Mouse (Mus musculus) cerebellum, adult (tissue): ENCODE results near the gene Miga2.
A peak's percentile ranks its signal among the peaks of the same experiment; 100 is the strongest.

Source experiments
- ATAC-seq: cut with Nextera tagmentation; 2 replicates; pipeline ENCODE4 v1.9.2; 2017; ENCODE audit warnings: mild to moderate bottlenecking, moderate library complexity, mixed read lengths; ENCODE audit not compliant: insufficient number of reproducible peaks, low FRiP score, low TSS enrichment

Gene Miga2

GRCm38 (mm10) chr2:30392577-30393369 is 28.7 kb downstream of the Miga2 start:
- peak; percentile 16; the same call in 1 of the 2 replicates for ATAC-seq

DNA sequence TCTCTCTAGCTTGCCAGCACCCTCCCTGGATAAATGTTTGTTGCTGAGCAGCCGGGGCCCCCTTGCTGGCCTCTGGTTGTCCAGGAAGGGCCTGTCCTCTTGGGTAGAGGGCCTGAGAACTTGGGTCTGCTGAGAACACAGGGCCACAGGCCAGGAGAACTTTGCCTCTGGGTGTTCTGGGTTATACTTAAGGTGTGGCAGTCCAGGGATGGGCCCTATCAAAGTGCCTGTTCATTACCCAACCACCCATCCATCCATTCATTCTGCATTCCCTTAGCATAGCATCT is 29.3 kb downstream of the Miga2 start:
- no peak for ATAC-seq

DNA sequence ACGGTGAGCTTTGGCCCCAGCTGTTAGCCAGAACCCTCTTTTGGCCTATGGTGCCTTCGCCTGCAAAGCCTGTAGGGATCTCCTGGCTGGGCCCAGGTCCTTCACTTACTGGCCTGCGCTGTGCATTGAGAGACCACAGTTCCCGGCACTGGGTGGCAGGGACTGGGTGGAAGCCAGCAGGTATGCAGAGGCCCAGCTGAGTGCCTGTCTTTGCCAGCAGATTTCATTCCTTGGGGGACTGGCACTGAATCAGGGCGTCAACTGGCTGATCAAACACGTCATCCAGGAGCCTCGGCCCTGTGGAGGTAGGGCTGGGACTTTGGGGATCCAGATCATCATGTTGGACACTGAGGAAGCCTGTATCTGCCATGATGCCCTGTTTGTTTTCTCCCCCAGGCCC is 31.7 kb downstream of the Miga2 start:
- ATAC-seq: no peak

DNA sequence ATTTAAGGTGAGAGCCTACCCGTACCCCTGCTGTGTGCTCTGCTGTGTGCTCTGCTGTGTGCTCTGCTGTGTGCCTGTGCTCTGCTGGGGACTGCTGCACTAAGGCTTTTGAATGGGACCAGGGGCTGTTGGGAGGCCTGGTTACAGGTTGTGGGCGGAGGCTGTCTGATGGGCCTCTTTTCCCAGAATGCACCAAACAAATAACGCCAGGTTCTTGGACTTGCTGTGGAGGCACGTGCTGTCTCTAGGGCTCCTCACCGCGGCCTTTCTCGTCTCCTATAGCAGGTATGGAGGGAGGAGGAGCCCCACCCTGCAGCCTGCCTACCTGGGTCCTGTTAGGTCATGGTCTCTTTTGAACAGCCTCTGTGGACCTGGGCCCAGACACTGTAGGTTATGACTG is 32.2 kb downstream of the Miga2 start:
- ATAC-seq: no peak

DNA sequence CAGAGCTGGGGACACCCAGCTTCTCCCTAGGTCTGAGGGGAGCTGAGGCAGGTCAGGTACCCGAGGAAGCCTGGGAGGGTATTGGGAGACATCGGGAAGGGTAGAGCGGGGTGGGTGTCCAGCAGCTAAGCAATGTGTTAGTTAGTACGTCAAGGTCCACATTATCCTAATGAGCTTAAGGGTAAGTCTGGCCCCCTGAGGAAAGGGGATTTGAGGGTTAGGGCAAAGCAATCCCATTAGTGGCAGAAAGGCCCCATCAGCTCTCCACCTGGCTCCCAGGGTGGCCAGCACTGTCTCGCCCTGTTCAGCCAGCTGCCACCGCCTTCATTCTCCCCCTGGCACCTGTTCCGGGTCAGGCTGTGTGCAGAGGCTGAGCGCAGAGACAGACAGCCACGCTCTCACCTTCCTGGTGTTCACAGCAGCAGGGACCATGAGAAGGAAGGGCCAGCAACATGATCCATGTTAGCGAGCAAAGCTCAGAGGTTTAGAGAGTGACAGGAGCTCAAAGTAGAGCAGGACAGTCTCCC is 34.0 kb downstream of the Miga2 start:
- ATAC-seq: no peak

DNA sequence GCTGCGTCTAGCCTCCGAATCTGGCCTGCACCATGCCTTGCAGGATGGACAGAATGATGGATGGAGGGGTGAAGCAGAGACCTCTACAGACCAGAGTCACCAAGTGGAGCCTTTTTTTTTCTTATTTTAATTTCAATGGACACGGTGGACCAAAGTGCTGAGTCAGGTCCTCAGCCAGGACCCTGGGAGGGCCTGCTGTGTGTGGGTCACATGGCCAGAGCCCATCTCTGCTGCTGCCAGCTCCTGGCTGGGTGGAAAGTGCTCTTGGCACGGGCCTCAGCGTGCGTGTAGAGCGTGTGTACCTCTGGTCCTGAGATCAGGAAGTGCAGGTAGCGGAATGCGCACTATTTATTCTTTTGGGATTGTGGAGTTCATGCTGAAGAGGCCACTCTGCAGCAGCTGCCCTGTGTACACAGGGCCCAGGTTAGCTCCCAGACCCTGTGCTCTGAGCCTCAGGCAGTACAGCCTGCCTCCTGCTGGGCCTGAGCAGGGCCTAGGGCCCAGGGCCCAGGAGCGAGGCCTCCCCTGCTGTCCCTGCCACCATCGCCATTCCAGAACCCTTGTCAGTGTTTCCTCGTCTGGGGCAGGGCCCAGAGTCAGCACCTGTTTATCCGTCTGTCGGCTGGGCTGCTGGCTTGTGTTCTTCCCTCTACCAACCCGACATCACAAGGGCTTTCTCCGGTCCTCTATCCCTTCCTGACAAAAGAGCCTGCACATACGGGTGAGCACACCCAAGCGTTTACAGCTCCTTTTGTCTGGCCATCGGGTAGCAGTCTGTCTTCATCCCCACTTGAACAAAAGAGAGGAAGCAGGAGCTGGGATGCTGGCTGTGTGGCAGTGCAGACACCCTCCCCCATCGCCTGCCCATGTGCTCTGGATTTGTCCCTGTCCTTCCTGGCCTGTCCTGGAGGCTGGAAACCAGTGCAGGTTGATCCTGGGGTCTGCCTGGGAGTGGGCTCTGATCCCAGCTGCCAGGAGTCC is 35.4 kb downstream of the Miga2 start:
- peak; percentile 62; the same call in 1 of the 2 replicates for ATAC-seq

DNA sequence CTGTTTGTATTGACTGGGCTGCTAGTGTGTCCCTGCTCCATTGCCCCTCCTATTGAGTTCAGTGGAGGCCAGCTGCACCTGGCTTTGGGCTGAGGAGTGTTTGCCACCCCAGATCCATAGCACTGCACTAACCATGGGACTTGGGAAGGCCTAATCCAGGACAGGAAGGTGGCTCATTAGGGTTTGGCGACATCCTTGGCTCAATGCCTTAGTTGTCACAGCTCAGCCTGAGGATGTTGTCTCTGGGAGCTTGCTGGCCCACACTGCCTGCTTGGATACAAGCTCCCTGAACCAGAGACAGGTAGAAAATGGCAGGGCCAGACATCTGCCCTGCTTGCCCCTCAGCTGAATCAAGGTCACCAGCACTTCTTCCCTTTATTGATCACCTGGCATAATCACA is 37.5 kb downstream of the Miga2 start:
- no peak for ATAC-seq

DNA sequence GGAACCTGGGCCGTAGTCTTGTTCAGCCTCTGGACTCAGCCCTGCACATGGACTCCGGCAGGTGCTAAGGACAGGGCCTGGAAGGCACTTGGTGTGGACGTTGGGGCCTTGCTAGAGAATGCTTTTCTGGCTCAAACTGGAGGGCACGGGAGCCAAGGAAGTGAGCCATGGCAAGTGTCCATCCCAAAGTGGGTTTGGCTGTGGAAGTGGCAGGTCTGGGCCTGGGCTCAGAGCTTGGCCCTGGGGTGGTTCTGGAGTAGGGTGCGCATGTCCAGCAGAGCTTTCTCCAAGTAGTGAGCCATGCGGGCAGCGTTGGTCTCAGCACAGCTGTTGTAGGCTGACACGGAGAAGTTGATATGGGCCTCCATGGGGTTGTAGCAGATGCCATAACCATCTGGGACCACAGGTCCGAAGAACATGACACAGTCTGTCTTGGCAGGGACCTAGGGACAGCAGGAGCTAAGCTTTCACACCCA is 38.4 kb downstream of the Miga2 start:
- ATAC-seq: no peak

GRCm38 (mm10) chr2:30402843-30403242 is 38.8 kb downstream of the Miga2 start:
- ATAC-seq: no peak

DNA sequence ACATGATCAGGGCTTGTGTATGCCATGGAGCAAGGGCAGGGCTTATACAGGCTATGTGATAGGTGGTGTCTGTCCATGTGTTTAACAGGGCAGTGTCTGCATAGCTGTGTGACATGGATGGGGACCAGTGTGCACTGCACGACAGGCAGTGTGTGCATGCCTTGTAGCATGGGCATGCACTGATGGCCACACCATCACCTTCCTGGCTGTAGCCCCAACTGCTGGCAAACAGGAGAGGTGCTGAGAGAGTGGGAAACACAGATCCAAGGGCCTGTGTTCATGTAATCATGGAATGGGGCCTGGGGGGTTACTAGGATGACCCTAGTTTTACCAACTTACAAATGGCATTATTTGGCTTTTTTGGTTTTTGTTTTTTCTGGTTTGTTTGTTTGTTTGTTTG is 39.8 kb downstream of the Miga2 start:
- no peak for ATAC-seq

- no peak for ATAC-seq
These were observed 43.2 kb downstream of the Miga2 start for GRCm38 (mm10) chr2:30407221-30407620.

GRCm38 (mm10) chr2:30407778-30408177 is 43.7 kb downstream of the Miga2 start:
- ATAC-seq: no peak

DNA sequence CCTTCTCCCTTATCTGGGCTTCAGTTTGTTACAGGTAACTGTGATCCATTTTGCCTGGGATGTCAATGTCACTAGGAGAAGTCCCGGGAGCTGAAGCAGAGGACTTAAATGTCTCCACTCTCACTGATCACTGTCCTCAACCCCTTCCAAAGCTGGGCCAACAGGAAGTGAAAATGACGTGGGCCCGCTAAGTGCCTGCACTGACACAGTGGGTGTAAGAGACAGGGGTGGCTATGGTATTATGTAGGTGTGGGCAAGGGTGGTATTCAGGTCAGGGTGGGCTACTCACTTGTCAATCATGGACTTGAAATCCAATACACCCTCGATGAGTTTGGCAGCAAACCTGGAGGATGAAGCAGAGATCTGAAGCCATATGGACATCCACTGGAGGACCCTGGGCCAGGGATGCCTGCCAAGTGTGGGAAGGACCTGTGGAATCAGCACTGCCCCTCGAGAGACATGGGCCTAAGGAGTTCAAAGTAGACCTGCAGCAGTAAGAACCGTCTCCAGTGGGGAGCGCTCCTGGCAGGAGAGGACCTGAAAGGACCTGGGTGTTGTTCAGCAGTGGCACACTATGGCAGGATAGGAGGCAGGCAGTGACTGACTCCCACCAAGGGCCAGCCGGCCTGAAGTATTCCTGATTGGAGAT is 44.5 kb downstream of the Miga2 start:
- ATAC-seq: no peak

- ATAC-seq: no peak
These were observed 45.6 kb downstream of the Miga2 start for GRCm38 (mm10) chr2:30409454-30410176.

- ATAC-seq: no peak
These were observed 49.3 kb downstream of the Miga2 start for GRCm38 (mm10) chr2:30413038-30413973.

DNA sequence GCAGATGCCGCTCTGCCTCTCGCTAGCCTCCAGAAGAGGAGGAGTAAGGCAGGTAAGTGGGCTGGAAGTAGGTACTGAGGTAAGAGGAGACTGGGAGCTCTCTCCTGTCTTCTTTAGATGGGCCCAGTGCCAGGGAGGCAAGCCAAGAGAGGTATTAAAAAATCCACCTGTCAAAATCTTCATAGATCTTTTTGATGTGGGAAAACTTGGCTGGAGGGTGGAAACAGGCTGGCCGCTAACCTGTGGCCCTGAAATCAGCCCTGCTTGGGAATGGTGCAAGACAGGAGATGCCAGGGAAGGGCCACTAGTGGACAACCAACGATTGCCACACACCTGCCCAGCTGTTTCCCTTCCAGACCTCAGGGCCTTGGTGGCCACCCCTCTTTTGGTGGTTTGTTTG is 50.1 kb downstream of the Miga2 start:
- ATAC-seq: no peak

DNA sequence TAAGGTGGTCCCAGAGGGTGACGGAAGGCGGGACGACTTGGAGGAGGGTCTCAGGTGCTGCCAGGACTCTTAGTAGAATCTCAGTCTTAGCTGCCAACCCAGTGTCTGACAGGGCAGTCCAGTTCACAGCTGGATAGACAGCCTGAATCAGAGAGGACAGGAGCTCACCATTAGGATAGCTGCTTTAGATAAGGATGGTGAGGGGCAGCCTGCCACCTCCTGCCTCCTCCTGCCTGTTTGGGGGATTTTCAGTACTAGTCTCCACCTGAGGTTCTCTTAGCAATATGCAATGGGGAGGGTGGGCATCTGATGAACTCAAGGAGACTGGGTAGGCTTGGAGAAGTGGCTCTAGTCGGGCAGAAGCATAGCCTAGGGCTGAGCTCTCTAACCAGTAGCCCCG is 50.6 kb downstream of the Miga2 start:
- ATAC-seq: no peak

DNA sequence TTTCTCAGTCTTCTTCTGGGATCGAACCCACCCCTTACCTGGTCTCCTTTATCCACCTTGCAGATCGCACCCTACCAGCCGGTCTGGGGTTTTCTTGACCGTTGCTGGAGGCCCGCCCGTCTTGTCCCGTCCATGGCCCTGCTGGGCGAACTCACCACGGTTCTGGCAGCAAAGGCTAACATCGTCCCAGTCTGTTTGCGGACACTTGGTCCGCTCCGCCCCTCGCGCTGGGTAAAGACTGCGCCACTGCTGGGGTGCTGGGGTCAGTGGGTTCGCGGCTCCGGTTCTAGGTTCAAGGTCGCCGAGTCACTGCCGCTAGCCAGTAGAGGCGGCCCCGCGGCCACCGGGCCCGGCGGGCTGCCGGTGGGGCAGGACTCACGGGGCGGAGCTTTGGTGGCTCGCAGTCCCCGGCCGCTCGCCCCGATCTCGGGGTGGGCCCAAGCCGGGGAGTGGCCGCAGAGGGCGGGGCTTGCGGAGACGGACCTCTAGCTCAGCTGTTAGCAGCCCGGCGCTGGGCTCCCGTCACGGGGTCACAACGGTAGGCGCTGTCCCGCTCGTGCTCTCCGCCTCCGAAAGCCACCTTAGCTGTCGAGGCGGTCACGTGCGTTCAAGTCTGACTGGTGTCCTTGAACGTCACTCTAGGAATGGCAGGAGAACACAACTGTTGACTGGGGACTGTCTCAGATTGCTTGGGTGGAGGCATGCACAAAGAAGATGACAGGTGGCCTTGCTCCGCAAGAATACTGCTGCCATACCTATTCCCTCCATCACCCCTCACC is 51.3 kb downstream of the Miga2 start, which contains the start of gene Crat:
TSS of gene Crat (minus strand) at position 657 of the 779 bp plus-strand sequence.
- peak; percentile 76 for ATAC-seq
